Mouse (Mus musculus): ENCODE measurements at regions not wholly inside any gene's neighbourhood (a gene's known extent, or its start where the extent isn't known, plus 50 kb on each side); places are given as distances from the start of the nearest gene placed in this dataset.

DNA sequence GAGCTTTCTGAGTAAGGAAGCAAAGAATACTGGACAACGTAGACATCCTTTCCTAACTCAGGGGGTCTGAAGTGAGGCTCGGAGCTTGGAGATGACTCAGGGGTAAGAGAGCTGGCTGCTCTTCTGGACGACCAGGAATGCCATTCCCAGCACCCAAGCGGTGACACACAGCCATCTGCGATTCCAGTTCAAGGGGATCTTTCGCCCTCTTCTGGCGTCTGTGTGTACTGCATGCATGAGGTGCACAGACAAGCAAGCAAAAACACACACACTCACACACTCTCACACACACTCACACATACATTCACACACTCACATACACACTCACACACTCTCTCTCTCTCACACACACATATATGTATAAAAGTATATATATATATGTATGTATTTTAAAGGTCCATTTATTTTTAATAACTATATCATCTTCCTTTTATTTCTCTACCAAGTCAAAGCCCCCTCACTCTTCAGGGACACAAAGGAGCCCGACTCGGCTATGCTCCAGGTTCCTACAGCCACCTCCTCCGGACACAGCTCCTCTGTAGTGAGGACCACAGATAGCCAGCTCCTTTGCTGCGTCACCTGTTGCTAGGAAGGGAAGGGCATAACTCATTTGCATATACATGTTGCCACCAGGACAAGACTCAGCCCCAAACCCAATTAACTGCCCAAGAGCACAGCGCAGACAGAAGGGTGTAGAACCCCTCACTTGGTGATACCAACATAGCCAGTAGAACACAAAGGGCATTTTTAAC is 91.9 kb upstream of the Smad3 start:
- DNase-seq, result no peak

DNA sequence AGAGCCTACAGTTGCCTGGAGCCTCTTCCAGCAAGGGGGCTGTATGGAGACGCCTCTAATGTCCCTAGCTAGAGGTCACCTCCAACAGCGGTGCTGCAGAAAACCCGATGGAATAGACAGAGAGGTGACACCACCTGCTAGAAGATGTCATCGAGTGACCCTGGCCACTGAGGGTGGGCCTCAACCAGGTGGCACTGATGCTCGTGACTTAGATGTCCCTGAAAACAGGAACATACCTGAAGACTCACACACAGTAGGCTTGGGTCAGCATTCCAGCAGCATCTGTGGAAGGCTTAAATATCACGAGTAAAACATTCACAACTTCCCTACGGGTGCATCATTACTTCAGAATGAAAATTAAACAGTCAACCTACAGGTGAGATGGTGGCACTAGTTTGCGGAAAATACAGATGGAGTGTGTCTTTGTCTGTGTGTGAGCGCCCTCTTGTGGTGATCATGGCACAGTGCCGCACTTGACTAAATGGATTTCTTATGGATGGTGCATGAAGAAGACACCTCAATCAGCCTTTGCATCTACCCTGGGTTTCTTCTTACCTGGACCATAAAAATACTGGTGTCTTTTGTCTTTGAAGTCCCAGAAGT is 86.2 kb upstream of the Smad3 start:
- DNase-seq, result peak; percentile 16 to 33

DNA sequence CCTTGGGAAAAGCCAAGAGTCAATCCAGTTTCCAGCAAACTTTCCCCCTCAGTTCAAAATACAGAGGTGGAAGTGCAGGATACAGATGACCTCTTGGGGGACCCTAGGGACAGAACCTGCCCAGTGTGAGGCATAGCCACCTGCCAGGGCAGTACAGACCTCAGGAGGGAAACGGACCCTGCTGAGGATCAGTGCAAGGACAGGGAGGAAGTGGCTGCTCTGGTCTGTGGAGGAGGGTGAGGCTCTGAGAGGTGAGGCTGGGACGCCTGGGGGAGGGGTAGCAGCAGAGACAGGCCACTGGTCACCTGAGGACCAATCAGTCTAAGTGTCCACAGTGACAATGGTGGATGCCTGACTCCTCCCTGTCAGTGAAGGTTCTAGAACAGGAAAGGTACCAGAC is 85.6 kb upstream of the Smad3 start:
- no peak for DNase-seq

DNA sequence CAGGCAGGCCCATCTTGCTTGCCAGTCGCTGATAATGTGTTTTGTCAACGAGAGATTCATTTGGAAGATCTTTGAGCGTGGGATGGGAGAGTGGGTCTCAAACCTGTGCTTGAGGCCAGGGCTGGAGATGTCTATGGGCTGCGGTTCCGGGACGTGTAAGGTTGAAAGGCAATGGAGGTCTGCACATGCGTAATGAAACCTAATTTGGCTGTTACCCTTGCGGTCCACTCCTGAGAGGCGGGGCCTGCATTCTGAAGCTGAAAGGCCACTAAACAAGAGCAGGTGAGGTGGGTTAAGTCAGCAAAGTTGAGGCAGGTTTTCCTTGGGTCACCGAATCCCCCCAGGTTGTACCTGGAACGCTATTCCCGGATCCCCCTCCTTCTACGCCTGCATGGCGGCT is 83.3 kb upstream of the Smad3 start:
- DNase-seq, result no peak

DNA sequence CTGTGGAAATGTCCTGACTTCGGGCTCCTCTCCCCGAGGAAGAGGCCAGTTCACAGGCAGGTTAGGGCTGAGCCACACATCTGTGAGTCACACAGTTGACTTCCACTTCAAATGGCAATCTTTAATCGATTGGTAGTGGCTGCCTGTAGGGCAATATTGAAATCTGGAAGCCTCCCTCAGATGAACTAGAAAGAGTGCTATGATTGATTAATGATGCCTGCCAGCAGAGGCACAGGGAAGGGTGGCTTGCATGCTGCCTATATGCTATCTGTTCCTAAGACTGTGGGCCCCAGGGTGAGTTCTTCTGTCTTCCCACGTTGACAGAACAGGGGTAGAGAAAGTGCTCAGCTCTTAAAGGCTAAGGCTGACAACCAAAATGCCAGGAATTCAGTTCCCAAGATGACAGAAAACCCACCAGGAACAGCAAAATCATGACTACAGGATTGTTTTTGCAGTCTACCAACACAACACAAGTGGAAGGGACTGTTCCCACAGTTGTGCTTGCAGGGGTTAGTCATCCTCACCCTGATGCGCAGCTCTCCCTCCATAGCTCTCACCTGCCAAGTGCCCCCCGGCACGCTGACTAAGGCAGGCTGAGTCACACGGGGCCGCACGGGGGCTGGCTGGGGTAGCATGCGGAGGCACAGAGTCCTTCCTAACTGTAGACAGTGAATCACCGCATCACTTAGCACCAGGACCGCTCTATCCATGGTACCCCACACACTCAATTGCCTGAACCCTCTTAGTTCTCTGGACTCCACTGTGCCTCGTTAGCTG is 81.4 kb upstream of the Smad3 start:
- no peak for DNase-seq

DNA sequence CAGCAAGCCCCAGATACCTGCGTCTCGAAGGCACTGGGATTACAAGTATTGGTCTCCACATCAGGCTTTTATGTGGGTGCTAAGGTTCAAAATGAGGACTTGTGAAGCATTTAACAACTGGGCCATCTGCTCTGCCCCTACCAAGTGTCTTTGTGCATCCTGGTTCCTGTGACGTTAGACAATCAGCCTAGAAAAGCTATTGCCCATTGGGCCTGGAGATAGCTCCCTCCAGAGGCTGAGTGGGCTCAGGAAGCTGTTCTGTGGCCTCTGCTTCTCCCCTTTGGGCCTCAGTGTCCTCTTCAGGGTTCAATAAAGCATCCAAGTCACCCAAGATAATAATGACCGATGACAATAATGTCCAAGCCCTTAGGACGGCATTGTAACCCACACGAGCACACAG is 79.8 kb upstream of the Smad3 start:
- DNase-seq, result no peak

DNA sequence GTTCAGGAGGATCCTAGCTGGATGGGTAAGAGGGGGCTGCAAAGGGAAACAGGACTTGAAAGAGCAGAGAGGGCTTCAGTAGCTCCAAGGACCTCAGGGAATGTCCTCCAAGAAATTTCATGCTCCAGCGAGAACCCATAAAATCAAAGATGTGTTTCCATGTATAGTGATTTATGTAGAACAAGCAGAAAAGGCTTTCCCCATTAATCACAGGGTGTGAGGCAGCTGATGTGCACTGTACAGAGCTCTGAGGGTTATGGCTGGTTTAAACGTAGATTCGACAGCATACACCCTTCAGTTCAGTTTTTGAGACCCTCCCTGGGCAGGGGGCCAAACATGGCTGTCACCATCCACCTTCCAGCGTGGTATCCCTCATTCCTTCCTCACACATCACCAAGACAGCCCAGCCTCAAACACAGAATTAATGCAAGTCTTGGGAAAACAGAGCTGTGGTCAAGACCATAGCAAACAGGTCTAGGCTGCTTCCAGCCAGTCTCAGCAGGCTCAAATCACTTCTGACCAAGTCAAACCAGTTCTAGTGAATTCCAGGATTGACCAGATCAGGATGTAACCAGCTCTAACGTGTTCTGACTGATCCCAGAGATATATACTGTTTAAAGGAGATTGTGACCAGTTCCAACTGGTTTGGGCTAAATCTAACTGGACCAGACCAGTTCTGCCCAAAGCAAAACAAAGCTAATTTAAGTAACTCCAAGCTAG is 78.9 kb upstream of the Smad3 start:
- no peak for DNase-seq

DNA sequence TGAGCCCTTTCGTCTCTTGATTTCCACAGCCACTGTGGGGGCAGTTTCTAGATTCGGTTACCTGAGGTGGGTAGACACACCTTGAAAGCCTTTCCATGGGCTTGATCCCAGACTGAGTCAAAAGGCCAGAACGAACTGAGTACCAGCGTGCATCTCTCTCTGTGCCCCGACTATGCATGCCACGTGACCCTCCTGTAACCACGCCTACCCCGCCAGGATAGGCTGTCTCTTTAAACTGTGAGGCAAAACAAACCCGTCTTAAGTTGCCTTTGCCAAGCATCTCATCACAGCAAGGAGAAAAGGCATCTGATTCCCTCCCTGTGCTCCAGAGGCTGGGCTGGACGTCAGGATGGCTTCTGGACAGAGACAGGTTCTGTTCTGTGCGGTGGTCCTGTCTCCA is 78.2 kb upstream of the Smad3 start:
- DNase-seq, result no peak

DNA sequence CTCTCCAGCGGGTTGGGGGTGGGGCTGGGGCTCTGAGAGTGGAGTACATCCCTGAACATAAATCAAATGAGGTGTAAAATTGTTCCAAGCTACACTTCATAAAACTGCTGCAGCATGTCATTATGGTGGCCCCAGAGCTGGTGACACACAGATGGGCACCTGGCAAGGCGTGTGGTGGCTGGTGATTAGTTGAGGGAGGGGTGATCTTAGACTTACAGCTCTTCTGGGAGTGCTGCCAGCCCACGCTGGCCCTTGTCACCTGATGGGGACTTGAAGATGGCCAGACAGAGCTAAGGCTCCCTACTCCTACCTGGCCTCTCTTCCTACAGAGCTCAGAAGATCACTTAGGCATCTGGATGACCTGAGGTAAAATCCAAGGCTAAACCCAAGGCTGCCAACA is 76.6 kb upstream of the Smad3 start:
- DNase-seq, result no peak

DNA sequence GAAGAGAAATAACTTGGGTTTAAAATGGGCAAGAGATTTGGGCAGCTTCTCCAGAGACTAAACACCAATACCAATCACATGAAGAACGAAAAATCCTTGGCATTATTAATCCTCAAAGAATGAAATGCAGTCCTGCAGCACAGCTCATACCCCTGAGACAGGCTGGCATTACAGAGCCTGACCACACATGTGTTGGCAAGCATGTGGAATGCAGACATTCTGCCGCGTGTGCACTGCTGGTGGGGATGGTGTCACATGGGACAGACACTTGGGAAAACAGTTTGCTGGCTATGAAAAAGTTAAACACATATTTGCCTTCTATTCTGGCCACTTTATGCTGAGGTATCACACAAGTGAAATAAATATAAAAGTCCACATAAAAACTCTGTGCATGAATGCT is 60.4 kb upstream of the Smad3 start:
- DNase-seq, result no peak

DNA sequence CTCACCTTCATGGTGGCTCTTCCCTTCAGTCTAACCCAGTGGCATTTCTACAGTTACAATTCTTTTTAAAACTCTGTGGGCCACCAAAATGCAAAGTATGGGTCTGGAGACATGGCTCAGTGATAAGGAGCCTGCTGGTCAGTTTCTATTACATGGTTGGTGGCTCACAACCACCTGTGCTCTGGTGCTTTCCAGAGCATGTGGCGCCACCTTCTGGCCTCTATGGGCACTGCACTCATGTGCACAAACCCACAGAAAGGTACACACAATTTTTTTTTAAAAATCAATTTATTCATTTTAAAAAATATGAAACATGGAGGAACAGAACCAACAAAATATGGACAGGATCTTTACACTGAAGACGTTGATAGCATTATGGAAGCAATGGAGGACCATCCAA is 58.7 kb upstream of the Smad3 start:
- peak in 1 of 2 experiments; percentile 22 for DNase-seq

DNA sequence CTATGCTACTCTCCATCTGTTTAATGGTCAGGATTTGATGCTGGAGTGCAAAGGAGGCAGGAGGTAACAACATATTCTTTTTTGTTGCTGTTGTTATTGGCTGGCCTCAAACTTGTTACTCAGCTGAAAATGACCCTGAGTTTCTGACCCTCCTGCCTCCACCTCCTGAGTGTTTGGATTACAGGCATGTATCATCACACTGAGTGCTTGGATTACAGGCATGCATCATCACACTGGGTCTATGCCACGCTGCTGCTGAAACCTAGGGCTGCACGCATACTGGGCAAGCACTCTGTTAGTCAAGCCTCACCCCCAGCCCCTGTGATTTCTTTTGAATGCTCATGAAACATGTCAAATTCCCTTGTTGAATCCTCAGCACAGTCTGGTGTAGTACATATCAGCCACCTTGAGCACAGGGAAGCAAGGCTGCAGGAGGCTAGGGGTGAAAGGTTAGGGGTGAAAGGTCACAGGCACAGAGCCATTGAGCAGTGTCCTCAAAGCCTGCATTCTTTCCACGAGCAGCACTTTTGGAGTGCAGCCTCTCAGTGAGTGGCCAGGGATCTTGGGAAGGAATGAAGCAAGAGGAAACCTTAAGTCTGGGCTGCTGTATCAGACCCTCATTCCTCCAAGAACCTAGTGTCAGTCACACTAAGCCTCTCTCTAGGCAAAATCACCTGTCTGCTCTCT is 52.2 kb upstream of the Smad3 start:
- DNase-seq, result no peak
